Mouse (Mus musculus): ENCODE data around the gene Sf3a2. TPM values are rescaled to one million over a fixed set of nuclear protein-coding genes. Genes with fewer than 3 reads are reported as not detected.

Sf3a2 gene
- total and polyA plus RNA-seq, 3 experiments: 50.4 to 210 TPM; not detected in 1

DNA sequence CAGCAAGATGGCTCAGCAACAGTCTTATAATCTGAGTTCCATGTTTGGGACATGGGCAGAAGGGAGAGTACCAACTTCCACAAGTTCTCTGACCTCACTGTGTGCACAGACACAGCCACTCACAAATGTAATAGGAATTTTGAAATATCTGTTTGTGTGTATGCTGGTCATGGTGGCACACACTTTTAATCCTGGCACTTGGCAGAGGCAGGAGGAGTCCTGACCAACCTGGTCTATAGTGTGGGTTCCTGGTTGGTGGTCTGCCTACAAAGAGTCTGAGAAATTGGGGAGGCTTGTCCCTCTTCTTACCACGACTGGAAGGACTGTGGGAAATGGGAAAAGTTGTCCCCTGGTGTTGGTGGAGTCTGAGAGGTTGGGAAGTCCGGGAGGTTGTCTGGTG, 41.5 kb upstream of the Sf3a2 start:
- H3K27ac ChIP-seq (ENCODE audit: control insufficient read depth, low read depth, low read length): no peak overlapping the region
- H3K9ac ChIP-seq (ENCODE audit: control insufficient read depth, low read depth, low read length, poor library complexity, severe bottlenecking): peak overlapping the region; percentile 99
- DNase-seq (ENCODE audit: low read depth, low spot score): no peak
- peaks cover 8 to 42% of the 10 kb centered on the region in 2 experiments for H3K4me1 ChIP-seq (ENCODE audit: control insufficient read depth in 1 of 2, insufficient read depth in 2 of 2, low read length in 2 of 2)
- H3K79me2 ChIP-seq (ENCODE audit: control insufficient read depth, insufficient read depth, low read length, poor library complexity): peaks cover 65% of the 10 kb centered on the region
- H3K36me3 ChIP-seq (ENCODE audit: control insufficient read depth in 1 of 2, insufficient read depth in 2 of 2, low read length in 2 of 2): peaks cover 0 to 16% of the 10 kb centered on the region in 2 experiments; a peak in 2 of 4 replicates
- H3K9me3 ChIP-seq (replicated peaks; ENCODE audit: insufficient read depth, low read length): no peaks in the 10 kb centered on the region
- peak overlapping the region; percentile 91 to 98 for H3K4me3 ChIP-seq (ENCODE audit: control insufficient read depth in 1 of 2, insufficient read depth in 1 of 2, low read depth in 2 of 2, low read length in 2 of 2)
- H3K27me3 ChIP-seq (ENCODE audit: control insufficient read depth in 1 of 2, insufficient read depth in 2 of 2, low read length in 2 of 2): no peaks in the 10 kb centered on the region
- TF ChIP-seq ZC3H11A (IDR thresholded peaks at IDR 0.05; ENCODE audit: low read depth, low read length): no peak
- TF ChIP-seq RCOR1 (IDR thresholded peaks at IDR 0.05; ENCODE audit: low read depth, low read length): no peak
- TF ChIP-seq ZKSCAN1 (IDR thresholded peaks at IDR 0.05; ENCODE audit: low read depth, low read length): no peak
- no peak for TF ChIP-seq GABPA (IDR thresholded peaks at IDR 0.05; ENCODE audit: low read depth, low read length)
- no peak for TF ChIP-seq SMC3 (IDR thresholded peaks at IDR 0.05; ENCODE audit: low read depth, low read length)
- no peak for TF ChIP-seq ZMIZ1 (IDR thresholded peaks at IDR 0.05; ENCODE audit: low read depth, low read length)
- TF ChIP-seq TAL1 (IDR thresholded peaks at IDR 0.05; ENCODE audit: low read length): no peak
- TF ChIP-seq CHD1 (IDR thresholded peaks at IDR 0.05; ENCODE audit: low read depth, low read length): no peak
- TF ChIP-seq MYC (IDR thresholded peaks at IDR 0.05; ENCODE audit: low read depth, low read length): no peak
- no peak for TF ChIP-seq E2F4 (IDR thresholded peaks at IDR 0.05; ENCODE audit: borderline replicate concordance, low read depth, low read length)
- TF ChIP-seq SIN3A (IDR thresholded peaks at IDR 0.05; ENCODE audit: low read length): no peak
- TF ChIP-seq USF1 (IDR thresholded peaks at IDR 0.05; ENCODE audit: low read depth, low read length): no peak
- TF ChIP-seq USF2 (IDR thresholded peaks at IDR 0.05; ENCODE audit: borderline replicate concordance in 1 of 2, insufficient read depth in 1 of 2, low read depth in 1 of 2, low read length in 2 of 2): no peak
- no peak for TF ChIP-seq JUND (IDR thresholded peaks at IDR 0.05; ENCODE audit: low read depth, low read length)
- TF ChIP-seq MEF2A (IDR thresholded peaks at IDR 0.05; ENCODE audit: extremely low read depth, insufficient replicate concordance, low read depth, low read length, poor library complexity, severe bottlenecking): no peak
- TF ChIP-seq KAT2A (conservative IDR thresholded peaks at IDR 0.05; ENCODE audit: low read depth, low read length): no peak
- TF ChIP-seq CHD2 (IDR thresholded peaks at IDR 0.05; ENCODE audit: low read length): no peak

DNA sequence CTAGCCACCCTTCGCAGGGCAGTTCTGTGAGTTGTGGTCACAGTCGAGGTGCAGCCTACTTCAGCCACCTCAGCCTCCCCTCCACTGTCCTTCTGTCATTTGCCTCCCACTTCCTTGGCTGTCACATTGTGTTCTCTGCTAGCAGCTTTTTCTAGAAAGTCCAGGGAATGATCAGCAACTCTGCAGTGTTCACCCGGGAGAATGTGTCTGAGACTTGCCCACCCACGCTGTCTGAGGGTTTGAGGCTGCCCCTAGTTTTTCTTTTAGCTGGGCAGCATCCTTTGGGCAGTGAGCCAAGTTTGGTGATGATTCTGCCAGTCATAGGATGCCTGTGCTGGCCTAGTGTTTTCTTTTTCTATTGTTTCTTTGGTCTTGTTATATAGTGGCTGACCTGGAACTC, 41.0 kb upstream of the Sf3a2 start:
- Histone ChIP-seq H3K79me2 (ENCODE audit: control insufficient read depth, insufficient read depth, low read length, poor library complexity) (peaks cover 70% of the 10 kb centered on the region), H3K4me3 (ENCODE audit: control insufficient read depth in 1 of 2, insufficient read depth in 1 of 2, low read depth in 2 of 2, low read length in 2 of 2) (peak overlapping the region in 1 of 2 experiments; percentile 98; a peak in 1 of 4 replicates), H3K9ac (ENCODE audit: control insufficient read depth, low read depth, low read length, poor library complexity, severe bottlenecking) (no peak overlapping the region), H3K27me3 (ENCODE audit: control insufficient read depth in 1 of 2, insufficient read depth in 2 of 2, low read length in 2 of 2) (no peaks in the 10 kb centered on the region), H3K36me3 (ENCODE audit: control insufficient read depth in 1 of 2, insufficient read depth in 2 of 2, low read length in 2 of 2) (peaks cover 0 to 16% of the 10 kb centered on the region in 2 experiments; a peak in 3 of 4 replicates), H3K9me3 (replicated peaks; ENCODE audit: insufficient read depth, low read length) (no peaks in the 10 kb centered on the region), H3K4me1 (ENCODE audit: control insufficient read depth in 1 of 2, insufficient read depth in 2 of 2, low read length in 2 of 2) (peaks cover 8 to 38% of the 10 kb centered on the region in 2 experiments), H3K27ac (ENCODE audit: control insufficient read depth, low read depth, low read length) (no peak overlapping the region)
- TF ChIP-seq SMC3 (IDR thresholded peaks at IDR 0.05; ENCODE audit: low read depth, low read length) (no peak), TAL1 (IDR thresholded peaks at IDR 0.05; ENCODE audit: low read length) (no peak), NELFE (IDR thresholded peaks at IDR 0.05; ENCODE audit: low read depth, low read length) (no peak), POLR2AphosphoS5 (IDR thresholded peaks at IDR 0.05; ENCODE audit: borderline replicate concordance, low read depth, low read length) (no peak), ZMIZ1 (IDR thresholded peaks at IDR 0.05; ENCODE audit: low read depth, low read length) (no peak), USF2 (IDR thresholded peaks at IDR 0.05; ENCODE audit: borderline replicate concordance in 1 of 2, insufficient read depth in 1 of 2, low read depth in 1 of 2, low read length in 2 of 2) (no peak), UBTF (IDR thresholded peaks at IDR 0.05; ENCODE audit: borderline replicate concordance, insufficient read depth, low read depth, low read length) (no peak), GATA1 (IDR thresholded peaks at IDR 0.05; ENCODE audit: low read depth, low read length) (no peak), MYC (IDR thresholded peaks at IDR 0.05; ENCODE audit: low read depth, low read length) (no peak), ZC3H11A (IDR thresholded peaks at IDR 0.05; ENCODE audit: low read depth, low read length) (no peak), SIN3A (IDR thresholded peaks at IDR 0.05; ENCODE audit: low read length) (no peak)
- no peak for DNase-seq (ENCODE audit: low read depth, low spot score)

Data from MEL (cell line).